Mouse (Mus musculus) megakaryocyte-erythroid progenitor cell, adult 5-6 weeks (primary cell): ENCODE measurements around the gene Med17. TPM values are rescaled to one million over a fixed set of nuclear protein-coding genes. Genes with fewer than 3 reads are reported as not detected.

Experiments used
- ATAC-seq: replicated peaks from 2 replicates; pipeline ENCODE4 v1.8.0; 2016; ENCODE audit warnings: mild to moderate bottlenecking, inconsistent platforms; ENCODE audit not compliant: severe bottlenecking, poor library complexity, low FRiP score, low TSS enrichment
- total RNA-seq, 2 experiments: library from RNA; stranded (forward) in 1 of 2; stranded (reverse) in 1 of 2; fragments of 200-1000, 215-1000 nt in 1 of 2; fragments of >200 nt in 1 of 2; fragmentation: Nextera tagmentation in 1 of 2; gene quantifications; 2 replicates each; pipeline ENCODE4 v1.2.3; 2014 to 2017

Gene Med17
- total RNA-seq, 2 experiments from 2014 or later = 26.1 to 37.4 TPM

DNA sequence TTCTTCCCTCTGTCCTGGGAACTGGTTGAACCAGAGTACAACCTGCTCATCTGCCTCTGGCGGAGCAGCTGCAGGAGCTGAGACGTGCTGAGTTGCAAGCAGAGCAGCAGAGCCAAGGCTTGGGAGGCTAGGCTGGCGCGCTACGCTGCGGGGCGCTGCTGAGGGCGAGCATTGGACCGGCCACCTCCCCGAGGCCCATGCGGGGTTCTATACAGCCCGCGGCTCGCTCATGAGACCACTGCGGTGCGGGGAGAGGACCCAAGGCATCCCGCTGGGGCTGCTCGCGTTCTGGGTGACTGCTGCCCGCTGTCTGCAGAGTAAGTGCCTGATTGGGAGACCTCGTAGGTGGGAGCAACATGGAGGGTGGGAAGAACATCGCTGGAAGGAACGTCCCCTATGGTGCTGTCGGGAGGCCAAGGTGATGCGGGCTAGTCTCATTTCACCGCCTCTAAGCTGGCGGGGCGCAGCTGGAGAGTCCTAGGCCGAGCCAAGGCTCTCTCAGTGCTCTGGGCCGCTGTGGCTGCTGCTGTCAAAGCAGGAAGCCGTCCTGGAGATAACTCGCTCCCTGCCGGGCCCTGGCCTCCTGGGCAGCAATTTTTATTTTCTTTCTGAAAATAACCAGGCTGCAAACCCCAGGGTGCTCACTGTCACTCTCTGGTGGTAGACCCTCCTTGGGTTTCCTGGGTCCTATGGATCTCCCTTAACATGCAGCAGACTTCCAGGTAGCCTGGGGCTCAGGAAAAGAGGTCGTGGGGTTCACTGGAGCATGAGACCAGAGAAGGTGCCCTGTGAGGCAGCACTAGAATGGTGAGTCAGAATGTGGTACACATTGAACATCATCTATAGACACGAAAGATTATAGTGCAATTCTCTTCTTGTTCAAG, 40.4 kb downstream of the Med17 start, which contains the start of gene Vstm5:
Gene Vstm5 (plus strand): TSS at position 4 of the 884 bp plus-strand sequence.
- peak; percentile 82 for ATAC-seq

DNA sequence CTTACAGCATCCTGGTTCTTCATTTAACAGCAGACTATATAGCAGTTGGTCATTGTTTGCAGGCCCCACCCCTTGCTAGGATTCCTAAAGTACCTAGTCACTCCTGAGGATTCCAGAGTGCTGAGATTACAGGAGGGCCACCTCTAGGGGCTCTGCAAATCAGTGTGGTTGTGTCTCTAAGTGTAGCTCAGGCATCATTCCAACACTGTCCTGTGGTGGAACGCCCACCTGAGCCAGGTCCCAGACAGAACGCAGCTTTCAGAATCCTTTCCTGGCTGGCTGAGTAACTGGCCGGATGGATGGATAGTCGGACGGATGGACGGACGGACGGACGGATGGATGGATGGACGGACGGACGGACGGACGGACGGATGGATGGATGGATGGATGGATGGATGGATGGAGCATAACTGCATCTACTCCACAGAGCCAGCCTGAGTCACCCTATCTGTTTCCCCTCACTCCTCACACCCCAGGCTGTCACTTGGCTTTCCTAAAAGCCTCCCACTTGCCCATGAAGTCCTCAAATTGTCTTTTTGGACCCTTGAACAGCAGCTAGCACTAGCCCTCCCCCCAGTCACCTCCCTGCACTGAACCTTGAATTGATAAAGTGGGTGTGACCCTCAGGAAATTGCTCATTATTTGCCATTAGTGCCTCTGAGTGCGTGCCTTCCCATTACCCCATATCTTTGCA, 41.3 kb downstream of the Med17 start:
- peak; percentile 29 for ATAC-seq

DNA sequence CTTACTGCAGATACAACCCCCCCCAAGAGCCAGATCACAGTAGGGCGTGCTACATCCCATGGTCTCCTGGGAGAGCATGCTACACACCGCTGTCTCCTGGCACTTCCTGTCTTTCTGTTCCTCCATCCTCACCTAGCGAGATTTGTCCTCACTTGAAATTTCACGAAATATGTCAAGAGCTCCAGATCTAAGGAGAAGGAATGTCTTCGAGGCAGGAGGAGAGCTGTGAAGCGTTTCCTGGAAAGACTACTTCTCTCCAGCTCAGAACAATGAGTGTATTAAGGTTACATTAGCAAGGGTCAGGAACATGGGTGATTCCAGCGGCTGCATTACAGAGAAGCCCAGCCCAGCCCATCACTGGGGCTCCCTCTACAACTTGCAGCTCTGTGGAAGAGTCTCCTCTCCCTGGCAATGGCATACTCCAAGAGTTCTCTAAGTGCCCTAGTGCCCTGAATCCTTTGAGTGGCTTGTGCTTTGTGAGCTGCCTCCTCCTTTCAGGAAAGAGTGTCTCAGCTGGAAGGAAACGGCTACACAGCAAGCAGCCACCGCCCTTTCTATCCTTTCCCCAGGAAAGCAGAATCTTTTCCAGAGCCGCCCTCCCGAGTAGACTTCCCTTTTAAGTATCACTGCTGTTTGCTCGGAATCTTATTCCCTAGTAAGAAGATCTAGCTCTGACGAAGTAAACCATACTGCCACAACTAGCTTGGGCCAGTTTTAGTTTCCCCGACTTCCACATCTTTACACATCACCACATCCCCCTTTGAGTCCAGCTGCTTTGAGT, 42.0 kb downstream of the Med17 start:
- no peak for ATAC-seq

GRCm38 (mm10) chr9:15235986-15236385, 43.7 kb downstream of the Med17 start:
- no peak for ATAC-seq

GRCm38 (mm10) chr9:15233604-15234003, 46.1 kb downstream of the Med17 start:
- no peak for ATAC-seq

DNA sequence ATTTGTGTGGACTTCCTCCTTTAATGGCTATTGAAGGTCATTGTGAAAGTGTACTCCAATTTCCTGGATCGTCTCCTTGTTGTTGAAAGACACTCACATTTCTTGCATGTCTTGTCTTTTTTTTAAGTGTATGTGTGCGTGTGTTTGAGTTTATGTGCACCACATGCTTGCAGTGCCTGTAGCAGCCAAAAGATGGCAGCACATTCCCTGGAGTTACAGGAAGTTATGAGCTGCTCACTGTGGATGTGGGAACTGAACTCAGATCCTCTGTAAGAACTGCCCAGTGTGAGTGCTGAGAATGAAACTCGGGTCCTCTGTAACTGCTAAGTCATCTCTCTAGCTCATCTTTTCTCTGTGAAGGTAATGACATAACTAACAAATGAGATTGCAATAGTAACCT, 47.3 kb downstream of the Med17 start:
- no peak for ATAC-seq

GRCm38 (mm10) chr9:15224912-15225311, 54.8 kb downstream of the Med17 start:
- ATAC-seq = no peak

- no peak for ATAC-seq
Observed at GRCm38 (mm10) chr9:15213695-15214094, 66.0 kb downstream of the Med17 start.

GRCm38 (mm10) chr9:15211876-15212275, 67.9 kb downstream of the Med17 start:
- ATAC-seq = no peak

Other genes with a start within 250 kb of the Med17 start
- 3.9 and 19.7 TPM in 2 replicates for gene Panx1, start 234.5 kb downstream of the Med17 start, total RNA-seq (2014; fragmentation: Nextera tagmentation)
- gene Panx1, start 234.5 kb downstream of the Med17 start, total RNA-seq (2017) = 5.2 and 5.4 TPM in 2 replicates
- not detected in 2 replicates for gene Hephl1, start 167.8 kb downstream of the Med17 start, total RNA-seq (2014; fragmentation: Nextera tagmentation)
- not detected in 2 replicates for gene Hephl1, start 167.8 kb downstream of the Med17 start, total RNA-seq (2017)
- 3.0 and 3.4 TPM in 2 replicates for gene Vstm5, start 40.9 kb downstream of the Med17 start, total RNA-seq (2014; fragmentation: Nextera tagmentation)
- gene Vstm5, start 40.9 kb downstream of the Med17 start, total RNA-seq (2017) = 0.88 and 1.5 TPM in 2 replicates
- 439 and 454 TPM in 2 replicates for gene Taf1d, start 26.3 kb upstream of the Med17 start, total RNA-seq (2014; fragmentation: Nextera tagmentation)
- gene Taf1d, start 26.3 kb upstream of the Med17 start, total RNA-seq (2017) = 1,383 and 1,827 TPM in 2 replicates
- 6.5 and 8.3 TPM in 2 replicates for gene 4931406C07Rik, start 26.5 kb upstream of the Med17 start, total RNA-seq (2014; fragmentation: Nextera tagmentation)
- gene 4931406C07Rik, start 26.5 kb upstream of the Med17 start, total RNA-seq (2017) = 5.2 and 6.7 TPM in 2 replicates
- gene Cep295, start 77.9 kb upstream of the Med17 start, total RNA-seq (2014; fragmentation: Nextera tagmentation) = 71.0 and 86.0 TPM in 2 replicates
- gene Cep295, start 77.9 kb upstream of the Med17 start, total RNA-seq (2017) = 45.3 and 66.4 TPM in 2 replicates
- 20.5 and 23.7 TPM in 2 replicates for gene Smco4, start 213.5 kb upstream of the Med17 start, total RNA-seq (2014; fragmentation: Nextera tagmentation)
- 8.5 and 20.7 TPM in 2 replicates for gene Smco4, start 213.5 kb upstream of the Med17 start, total RNA-seq (2017)